Comparison of ENCODE assay signal across 10 mouse cellular contexts in genomic region chr13:54829450-54829849, GRCm38 (mm10). TPM values are rescaled to one million over a fixed set of nuclear protein-coding genes. Genes with fewer than 3 reads are reported as not detected.
DNase-seq lines count a peak whose midpoint lies in the region; ATAC-seq lines count a peak whose summit lies in the region.
"Had no signal": no experiment of that assay in that cellular context is flagged by ENCODE, and none has a peak within 500 bp of the region (broad histone marks: within the 10 kb centered on the region; RNA-seq: fewer than 3 reads in every experiment).

No protein-coding gene starts in this region.

- H3K36me3 ChIP-seq in heart, embryonic 15.5 days: no peaks in the 10 kb centered on the region
- no peaks in the 10 kb centered on the region for H3K36me3 ChIP-seq in forebrain, embryonic 10.5 days (replicated peaks)
- no peaks in the 10 kb centered on the region for H3K36me3 ChIP-seq in neural tube, embryonic 12.5 days

- no peak overlapping the region for H3K9ac ChIP-seq in heart, embryonic 15.5 days
- no peak overlapping the region for H3K9ac ChIP-seq in neural tube, embryonic 12.5 days

- peaks cover 9% of the 10 kb centered on the region for H3K27me3 ChIP-seq in heart, embryonic 15.5 days
- H3K27me3 ChIP-seq in forebrain, embryonic 10.5 days (ENCODE audit: poor library complexity, severe bottlenecking): peaks cover 7% of the 10 kb centered on the region
- no peaks in the 10 kb centered on the region for H3K27me3 ChIP-seq in neural tube, embryonic 12.5 days (replicated peaks)

- DNase-seq in heart, postnatal 10 days: no peak
- no peak for DNase-seq in forebrain, embryonic 10.5 days (ENCODE audit: extremely low spot score, low spot score)
- peak; percentile 62 for DNase-seq in kidney, adult 9 months
- no peak for DNase-seq in cerebellum, adult 11 months
- DNase-seq in B cell, adult 2 months: no peak
- no peak for DNase-seq in left cerebral cortex, postnatal 36 days (ENCODE audit: low spot score in 2 of 2)
- DNase-seq: heart, postnatal 14 days; lung, postnatal 36 days had no signal

- 4% methylated on average over 13 of the region's 13 CpGs for WGBS in heart, embryonic 15.5 days
- WGBS in forebrain, embryonic 10.5 days: 4% methylated on average over 13 of the region's 13 CpGs
- WGBS in neural tube, embryonic 12.5 days: 6% methylated on average over 13 of the region's 13 CpGs

- H3K27ac ChIP-seq in heart, embryonic 15.5 days: no peak overlapping the region
- no peak overlapping the region for H3K27ac ChIP-seq in forebrain, embryonic 10.5 days
- no peak overlapping the region for H3K27ac ChIP-seq in neural tube, embryonic 12.5 days

- peaks cover 4% of the 10 kb centered on the region for H3K4me1 ChIP-seq in heart, embryonic 15.5 days (replicated peaks)
- H3K4me1 ChIP-seq in forebrain, embryonic 10.5 days: peaks cover 18% of the 10 kb centered on the region
- peaks cover 11% of the 10 kb centered on the region; the same call in 1 of the 2 replicates for H3K4me1 ChIP-seq in neural tube, embryonic 12.5 days

- H3K4me2 ChIP-seq in heart, embryonic 15.5 days: peak overlapping the region; percentile 9; the same call in 1 of the 2 replicates
- peak overlapping the region; percentile 23 for H3K4me2 ChIP-seq in neural tube, embryonic 12.5 days (replicated peaks)

- H3K4me3 ChIP-seq in heart, embryonic 15.5 days: no peak overlapping the region
- H3K4me3 ChIP-seq in forebrain, embryonic 10.5 days: peak overlapping the region; percentile 25
- no peak overlapping the region for H3K4me3 ChIP-seq in neural tube, embryonic 12.5 days

- ATAC-seq in heart, embryonic 15.5 days (replicated peaks; ENCODE audit: insufficient number of reproducible peaks, insufficient read depth, low FRiP score, low read depth): no peak
- ATAC-seq in neural tube, embryonic 12.5 days (ENCODE audit: low FRiP score, low read depth): no peak

- no peaks in the 10 kb centered on the region for H3K9me3 ChIP-seq in heart, embryonic 15.5 days (replicated peaks)
- no peaks in the 10 kb centered on the region for H3K9me3 ChIP-seq in forebrain, embryonic 10.5 days
- H3K9me3 ChIP-seq in neural tube, embryonic 12.5 days: no peaks in the 10 kb centered on the region

- intact Hi-C loops in heart, postnatal 10 days (cut with DNase I): no loop called here
- intact Hi-C loops in left cerebral cortex, postnatal 36 days (cut with DNase I): no loop called here

RNA-seq across cellular contexts. Expression of gene Tspan17, which starts 40.3 kb away (rescaled TPM):
- polyA plus RNA-seq in heart, embryonic 15.5 days (2015; fragmentation: Nextera tagmentation; extraction: Ambion mirVana): 4.4 and 7.3 TPM in 2 replicates
- 10 to 100 TPM in 1 of 2 experiments, 1 to 10 TPM in 1; 10.0 to 14.3 TPM for total RNA-seq in heart, postnatal 10 days (2021)
- 7.9 and 9.5 TPM in 2 replicates for polyA plus RNA-seq in forebrain, embryonic 10.5 days (2016; fragmentation: Nextera tagmentation; extraction: Ambion mirVana)
- 53.3 and 59.0 TPM in 2 replicates for polyA plus RNA-seq in neural tube, embryonic 12.5 days (2016; fragmentation: Nextera tagmentation; extraction: Ambion mirVana)
- 10 to 100 TPM; 76.5 to 86.1 TPM for total RNA-seq in left cerebral cortex, postnatal 36 days (2021)

RNA-seq across cellular contexts. Expression of gene Eif4e1b, which starts 45.7 kb away (rescaled TPM):
- polyA plus RNA-seq in heart, embryonic 15.5 days (2015; fragmentation: Nextera tagmentation; extraction: Ambion mirVana): not detected in 2 replicates
- total RNA-seq in heart, postnatal 10 days (2021): not detected
- not detected in 2 replicates for polyA plus RNA-seq in forebrain, embryonic 10.5 days (2016; fragmentation: Nextera tagmentation; extraction: Ambion mirVana)
- polyA plus RNA-seq in neural tube, embryonic 12.5 days (2016; fragmentation: Nextera tagmentation; extraction: Ambion mirVana): not detected in 2 replicates
- total RNA-seq in left cerebral cortex, postnatal 36 days (2021): not detected
- total RNA-seq: heart, postnatal 14 days had no signal
